Mouse (Mus musculus) megakaryocyte, embryonic 14.5 days (primary cell): ENCODE measurements at regions not wholly inside any gene's neighbourhood (a gene's known extent, or its start where the extent isn't known, plus 50 kb on each side); places are given as distances from the start of the nearest gene placed in this dataset.

Experiments
- FLI1 ChIP-seq: IDR thresholded peaks from 2 replicates; pipeline ENCODE4 v1.6.1; 2012; ENCODE audit warnings: low read length, inconsistent platforms, mixed read lengths
- GATA1 ChIP-seq: IDR thresholded peaks from 3 replicates; pipeline ENCODE4 v1.6.1; 2012; ENCODE audit warnings: mixed read lengths, low read length, inconsistent platforms, borderline replicate concordance

DNA sequence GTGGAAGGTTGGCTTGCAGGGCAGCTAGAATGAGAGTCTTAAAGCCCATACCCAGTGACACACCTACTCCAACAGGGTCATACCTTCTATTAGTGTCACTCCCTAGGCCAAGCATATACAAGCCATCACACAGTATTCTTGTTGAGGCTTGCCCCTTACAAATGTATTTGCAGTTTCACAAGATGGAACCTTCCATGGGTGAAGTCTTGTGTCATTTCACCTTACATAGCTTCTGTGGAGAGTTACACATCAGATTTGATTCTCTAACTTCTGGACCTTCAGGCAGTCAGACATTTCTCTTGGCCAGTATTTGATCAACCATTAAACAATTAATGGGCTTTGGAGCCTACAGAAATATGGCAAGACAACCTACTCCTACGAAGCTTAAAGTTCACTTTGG lies 210.6 kb upstream of the Tbl1xr1 start:
- TF ChIP-seq GATA1, result no peak
- no peak for TF ChIP-seq FLI1
